Mouse (Mus musculus) lung, adult 2 months (tissue): ENCODE measurements around the gene Ptp4a2. TPM values are rescaled to one million over a fixed set of nuclear protein-coding genes. Genes with fewer than 3 reads are reported as not detected.
"Not testable (repeated sequence)": the region's sequence is repeated elsewhere in the genome, so short reads cannot be mapped to it uniquely, and the experiment has no call there.

Experiments
- DNase-seq: peaks from one replicate; pipeline ENCODE4 v3.0.0; 2022
- H3K4me1 ChIP-seq: fragments of 200-500 bp; 2 replicates; pipeline ENCODE4 v1.6.1; 2011; ENCODE audit warnings: low read length; ENCODE audit not compliant: control insufficient read depth, insufficient read depth
- H3K4me3 ChIP-seq: fragments of 200-500 bp; replicated peaks from 2 replicates; pipeline ENCODE3; 2011; ENCODE audit warnings: low read depth, mild to moderate bottlenecking, control low read depth, low read length; ENCODE audit errors: extremely low read depth
- CTCF ChIP-seq: fragments of 200-500 bp; IDR thresholded peaks from 2 replicates; pipeline ENCODE4 v1.5.1; 2011; ENCODE audit warnings: mild to moderate bottlenecking, low read length, control low read depth; ENCODE audit not compliant: insufficient read depth
- POLR2A ChIP-seq: fragments of 200-500 bp; IDR thresholded peaks from 2 replicates; pipeline ENCODE4 v1.6.1; 2011; ENCODE audit warnings: low read depth, mild to moderate bottlenecking, control low read depth, low read length, borderline replicate concordance; ENCODE audit errors: extremely low read depth
- WGBS: fragments of 180-500 bp; shearing (Covaris S2); methylation state at CpG from one replicate; pipeline ENCODE4 v1.1.7; 2018; 5-methylcytosine and 5-hydroxymethylcytosine counted together
- polyA plus RNA-seq: library from polyadenylated mRNA; depleted of rRNA; stranded (reverse); fragments of >200 nt; gene quantifications from 2 replicates; pipeline ENCODE4 v1.2.3, GENCODE M21; 2012

Gene Ptp4a2
- polyA plus RNA-seq, 1 experiment: 50.2 TPM

- TF ChIP-seq CTCF: no peak
- no peak for TF ChIP-seq POLR2A
- Histone ChIP-seq H3K4me3 (no peak overlapping the region), H3K4me1 (no peaks in the 10 kb centered on the region; the same call in 1 of the 2 replicates)
- 81% methylated on average over 9 of the region's 9 CpGs for WGBS
- DNase-seq: no peak
Observed at GRCm38 (mm10) chr4:129846823-129847222, 35.8 kb downstream of the Ptp4a2 start.

- H3K4me3 ChIP-seq: no peak overlapping the region
- no peak for DNase-seq
- 93% methylated on average over 2 of the region's 2 CpGs for WGBS
- peaks cover 8% of the 10 kb centered on the region for H3K4me1 ChIP-seq
- TF ChIP-seq POLR2A (no peak), CTCF (no peak)
Observed at GRCm38 (mm10) chr4:129850491-129850890, 39.5 kb downstream of the Ptp4a2 start.

DNA sequence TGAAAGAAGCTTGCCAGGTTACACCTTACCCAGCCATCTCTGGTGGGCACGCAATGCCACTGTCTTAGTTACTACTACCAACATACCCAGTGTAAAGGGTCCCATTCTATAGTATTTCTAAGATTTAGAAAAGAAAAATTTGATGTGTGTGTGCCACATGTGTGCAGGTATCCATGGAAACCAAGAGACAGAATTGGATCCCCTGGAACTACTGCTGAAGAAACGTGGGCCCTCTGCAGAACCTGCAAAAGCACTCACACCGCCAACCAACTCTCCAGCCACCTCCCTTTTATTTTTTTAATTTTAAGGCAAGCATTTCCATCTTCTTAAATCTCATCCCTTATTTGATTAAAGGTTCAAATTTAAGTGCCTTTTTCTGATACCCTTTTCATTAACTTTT is 40.8 kb downstream of the Ptp4a2 start:
- Histone ChIP-seq H3K4me1 (peaks cover 8% of the 10 kb centered on the region), H3K4me3 (no peak overlapping the region)
- 83% methylated on average over 3 of the region's 3 CpGs for WGBS
- DNase-seq: no peak
- TF ChIP-seq CTCF (no peak), POLR2A (no peak)

- no peak for DNase-seq
- no peak overlapping the region for H3K4me3 ChIP-seq
- peaks cover 8% of the 10 kb centered on the region for H3K4me1 ChIP-seq
- TF ChIP-seq POLR2A (no peak), CTCF (no peak)
- 78% methylated on average over 2 of the region's 2 CpGs for WGBS
Observed at GRCm38 (mm10) chr4:129853053-129853452, 42.0 kb downstream of the Ptp4a2 start.

DNA sequence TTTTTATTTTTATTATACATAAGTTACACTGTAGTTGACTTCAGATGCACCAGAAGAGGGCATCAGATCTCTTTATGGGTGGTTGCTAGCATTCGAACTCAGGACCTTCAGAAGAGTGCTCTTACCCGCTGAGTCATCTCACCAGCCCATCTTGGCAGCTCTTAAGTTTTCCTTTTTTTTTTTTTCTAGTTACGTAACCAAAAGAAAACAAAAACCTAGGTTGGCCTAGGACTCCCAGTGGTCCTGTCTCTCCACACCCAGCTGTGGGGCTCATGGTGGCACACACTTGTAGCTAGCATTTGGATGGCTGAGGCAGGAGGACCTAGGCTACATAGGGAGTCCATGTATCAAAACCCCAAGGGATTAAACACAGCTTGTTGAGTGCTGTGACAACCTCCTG is 43.0 kb downstream of the Ptp4a2 start:
- peaks cover 8% of the 10 kb centered on the region for H3K4me1 ChIP-seq
- DNase-seq: no peak
- TF ChIP-seq POLR2A (no peak), CTCF (no peak)
- no peak overlapping the region for H3K4me3 ChIP-seq
- 52% methylated on average over 3 of the region's 3 CpGs for WGBS

GRCm38 (mm10) chr4:129854615-129855014 is 43.6 kb downstream of the Ptp4a2 start:
- no peak for DNase-seq
- 84% methylated on average over 3 of the region's 3 CpGs for WGBS
- TF ChIP-seq CTCF: no peak
- TF ChIP-seq POLR2A: no peak

GRCm38 (mm10) chr4:129855051-129855970 is 44.3 kb downstream of the Ptp4a2 start:
- WGBS: 52% methylated on average over 16 of the region's 16 CpGs
- no peak overlapping the region for H3K4me3 ChIP-seq
- no peak for DNase-seq
- peaks cover 8% of the 10 kb centered on the region for H3K4me1 ChIP-seq
- no peak for TF ChIP-seq CTCF
- 0 out of 2 replicates have a peak, but pooled peaks have one; percentile 3 for TF ChIP-seq POLR2A

More at GRCm38 (mm10) chr4:129854615-129855014, 43.6 kb downstream of the Ptp4a2 start:
- Histone ChIP-seq H3K4me1 (peaks cover 8% of the 10 kb centered on the region), H3K4me3 (no peak overlapping the region)

DNA sequence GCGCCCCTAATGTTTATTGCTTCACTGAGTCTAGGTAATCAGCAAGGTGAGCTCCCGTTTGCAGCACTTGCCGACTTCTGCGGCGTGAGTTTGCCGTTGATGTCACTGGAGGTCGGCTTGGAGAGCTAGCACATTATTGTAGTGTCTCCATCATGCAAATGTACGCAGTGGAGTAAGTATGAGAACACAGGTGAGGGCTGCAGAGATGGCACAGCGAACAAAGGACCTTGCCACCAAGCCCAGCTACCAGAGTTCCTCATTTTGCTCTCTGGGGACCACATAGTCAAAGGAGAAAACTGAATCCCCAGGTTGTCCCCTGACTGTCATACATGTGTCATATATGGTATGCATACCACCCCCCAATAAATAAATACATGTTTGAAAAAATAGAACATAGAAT is 49.4 kb downstream of the Ptp4a2 start:
- TF ChIP-seq CTCF: no peak
- 81% methylated on average over 9 of the region's 9 CpGs for WGBS
- Histone ChIP-seq H3K4me3 (no peak overlapping the region), H3K4me1 (0 out of 2 replicates have a peak, but pooled peaks cover under 1% of the 10 kb centered on the region)
- no peak for DNase-seq

DNA sequence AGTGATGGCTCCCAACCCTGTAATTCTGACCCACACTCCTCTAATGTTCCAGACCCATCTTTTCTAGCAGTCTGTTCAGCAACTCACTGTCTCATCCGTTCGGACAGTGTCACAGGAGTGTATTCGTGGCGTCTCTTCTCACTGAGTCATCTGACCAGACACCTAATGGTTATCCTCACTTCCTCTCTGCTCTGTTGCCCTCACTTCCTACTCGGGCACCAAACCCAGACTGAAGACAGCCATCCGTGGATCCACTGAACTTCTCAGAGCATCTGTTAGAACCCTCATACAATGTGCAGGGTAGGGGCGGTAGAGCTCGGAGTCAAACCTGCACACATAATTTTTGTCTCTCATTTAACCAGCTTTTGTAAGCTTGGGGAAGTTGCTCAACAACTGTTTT is 50.4 kb downstream of the Ptp4a2 start:
- DNase-seq: no peak
- no peak for TF ChIP-seq CTCF
- TF ChIP-seq POLR2A: no peak
- no peaks in the 10 kb centered on the region for H3K4me1 ChIP-seq
- H3K4me3 ChIP-seq: no peak overlapping the region
- 59% methylated on average over 8 of the region's 8 CpGs for WGBS

- 92% methylated on average over 3 of the region's 3 CpGs for WGBS
- H3K4me1 ChIP-seq: no peaks in the 10 kb centered on the region
- no peak for TF ChIP-seq POLR2A
- TF ChIP-seq CTCF: no peak
- DNase-seq: no peak
- H3K4me3 ChIP-seq: no peak overlapping the region
Observed at GRCm38 (mm10) chr4:129862357-129862756, 51.3 kb downstream of the Ptp4a2 start.

GRCm38 (mm10) chr4:129866171-129866570 is 55.2 kb downstream of the Ptp4a2 start:
- not testable (repeated sequence) for H3K4me1 ChIP-seq, H3K4me3 ChIP-seq, DNase-seq
- 96% methylated on average over 5 of the region's 5 CpGs for WGBS
